Mouse (Mus musculus) limb, embryonic 15.5 days (tissue): ENCODE measurements at regions not wholly inside any gene's neighbourhood (a gene's known extent, or its start where the extent isn't known, plus 50 kb on each side); places are given as distances from the start of the nearest gene placed in this dataset.

Source experiments
- ATAC-seq: fragments of 200-750 bp; cut with Nextera tagmentation; 2 replicates; pipeline ENCODE4 v1.8.0; 2017; ENCODE audit warnings: low read depth, moderate TSS enrichment; ENCODE audit not compliant: insufficient number of reproducible peaks, low FRiP score, low TSS enrichment
- H3K27ac ChIP-seq: fragments of 300-500 bp; sonication (generic); 2 replicates; pipeline ENCODE4 v1.5.1; 2015; ENCODE audit warnings: moderate library complexity, mild to moderate bottlenecking, inconsistent platforms
- H3K27me3 ChIP-seq: fragments of 300-500 bp; sonication (generic); 2 replicates; pipeline ENCODE4 v1.6.1; 2015; ENCODE audit warnings: inconsistent platforms
- H3K36me3 ChIP-seq: fragments of 300-500 bp; sonication (generic); 2 replicates; pipeline ENCODE4 v1.6.1; 2015; ENCODE audit warnings: inconsistent platforms
- H3K4me1 ChIP-seq: fragments of 300-500 bp; sonication (generic); 2 replicates; pipeline ENCODE4 v1.6.1; 2015; ENCODE audit warnings: inconsistent platforms
- H3K4me2 ChIP-seq: fragments of 300-500 bp; sonication (generic); 2 replicates; pipeline ENCODE4 v1.6.1; 2015; ENCODE audit warnings: mild to moderate bottlenecking, inconsistent platforms
- H3K4me3 ChIP-seq: fragments of 300-500 bp; sonication (generic); 2 replicates; pipeline ENCODE4 v1.5.1; 2015; ENCODE audit warnings: mild to moderate bottlenecking, inconsistent platforms
- H3K9ac ChIP-seq: fragments of 300-500 bp; sonication (generic); 2 replicates; pipeline ENCODE4 v1.6.1; 2015; ENCODE audit warnings: inconsistent platforms
- H3K9me3 ChIP-seq: fragments of 300-500 bp; sonication (generic); 2 replicates; pipeline ENCODE4 v1.6.1; 2016; ENCODE audit warnings: inconsistent platforms
- WGBS: fragments of 180-500 bp; shearing (Covaris S2); methylation state at CpG from one replicate; pipeline ENCODE4 v1.1.7; 2015; 5-methylcytosine and 5-hydroxymethylcytosine counted together

DNA sequence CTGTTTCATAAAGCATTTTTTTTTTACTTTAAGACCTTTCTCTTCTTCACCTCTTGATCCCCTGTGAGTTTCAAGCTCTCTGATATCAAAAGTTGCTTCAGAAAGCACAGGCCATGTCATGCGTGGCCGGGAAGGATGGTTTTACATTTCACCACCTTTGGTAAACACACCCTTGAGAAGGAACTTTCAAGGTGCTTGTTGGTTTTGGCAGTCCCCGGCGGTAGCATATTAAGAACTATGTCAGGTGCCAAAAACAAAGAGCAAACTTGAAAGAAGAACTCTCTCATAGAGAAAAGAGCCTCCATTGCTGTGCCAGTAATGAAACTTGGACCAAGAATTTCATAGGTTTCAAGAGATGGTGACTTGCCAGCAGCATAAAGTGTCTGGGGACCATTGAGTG, 72.4 kb upstream of the Gnas start:
- Histone ChIP-seq H3K27me3 (no peaks in the 10 kb centered on the region), H3K36me3 (no peaks in the 10 kb centered on the region), H3K9me3 (no peaks in the 10 kb centered on the region), H3K4me1 (no peaks in the 10 kb centered on the region), H3K27ac (no peak overlapping the region), H3K4me2 (no peak overlapping the region), H3K4me3 (no peak overlapping the region), H3K9ac (no peak overlapping the region)
- 72% methylated on average over 4 of the region's 4 CpGs for WGBS
- no peak for ATAC-seq

DNA sequence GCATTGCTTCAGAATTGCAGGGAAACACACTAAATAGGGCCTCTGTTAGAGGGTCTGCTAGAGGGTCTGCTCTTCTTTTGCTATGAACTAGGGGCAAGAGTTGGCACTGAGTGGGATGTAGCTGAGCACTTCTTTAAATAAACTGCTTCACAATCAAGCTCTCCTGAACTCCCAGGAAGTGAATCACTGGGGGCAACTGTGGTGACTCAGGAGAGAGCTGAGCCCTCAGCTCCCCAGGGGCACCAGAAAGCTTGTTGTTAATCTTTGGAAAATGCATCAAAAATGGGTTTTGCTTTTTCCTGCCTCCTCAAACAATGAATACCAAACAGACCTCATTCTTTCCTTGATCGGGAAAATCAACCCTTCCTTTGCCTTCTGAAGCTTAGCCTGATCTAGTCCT, 57.5 kb upstream of the Gnas start:
- Histone ChIP-seq H3K9me3 (no peaks in the 10 kb centered on the region), H3K27me3 (no peaks in the 10 kb centered on the region), H3K4me3 (no peak overlapping the region), H3K27ac (no peak overlapping the region), H3K4me1 (no peaks in the 10 kb centered on the region; the same call in 1 of the 2 replicates), H3K36me3 (no peaks in the 10 kb centered on the region), H3K4me2 (no peak overlapping the region), H3K9ac (no peak overlapping the region)
- WGBS: 78% methylated on average over 1 of the region's 1 CpGs
- no peak for ATAC-seq
